Mouse (Mus musculus): Measurements from ENCODE around the gene Miip. TPM values are rescaled to one million over a fixed set of nuclear protein-coding genes. Genes with fewer than 3 reads are reported as not detected.
A peak's percentile ranks its signal among the peaks of the same experiment; 100 is the strongest.

The Miip gene
- polyA plus RNA-seq (2015; fragmentation: Nextera tagmentation; extraction: Ambion mirVana): 45.2 and 51.3 TPM in 2 replicates

DNA sequence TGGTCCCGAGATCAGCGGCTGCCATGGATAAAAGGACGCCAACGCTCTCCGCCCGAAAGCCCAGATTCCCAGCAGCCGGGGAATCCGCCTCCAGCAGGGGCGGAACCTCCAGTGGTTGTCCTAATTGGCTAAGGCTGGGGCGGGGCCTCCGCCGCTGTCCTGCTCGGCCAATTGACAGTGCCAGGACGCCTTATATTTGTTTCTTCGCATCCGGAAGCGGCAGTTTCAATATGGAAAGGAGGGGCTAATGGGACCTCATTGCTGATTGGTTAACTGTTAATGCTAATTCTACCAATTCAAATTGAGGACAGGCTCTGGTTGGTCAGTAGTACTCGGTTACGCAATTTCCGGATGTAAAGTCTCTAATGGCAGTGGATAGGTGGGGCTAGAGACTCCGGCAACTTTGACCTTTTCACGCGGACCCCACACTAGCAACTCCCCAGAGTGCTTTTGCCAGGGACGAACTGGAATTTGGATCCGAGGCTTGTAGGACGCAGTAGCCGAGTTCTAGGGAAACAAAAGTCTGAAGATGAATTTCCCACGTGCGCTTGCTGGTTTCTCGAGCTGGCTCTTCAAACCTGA lies at the start of gene Miip, which contains the start of gene Fv1:
Gene Miip (minus strand): TSS at position 367 of the 582 bp plus-strand sequence.
Gene Fv1 (plus strand): TSS at position 530 of the 582 bp plus-strand sequence.
- H3K4me2 ChIP-seq: peak within 1 kb of the TSS; percentile 74
- H3K4me3 ChIP-seq (replicated peaks): peak within 1 kb of the TSS; percentile 92
- H3K9me3 ChIP-seq (replicated peaks): 0 out of 2 replicates have a peak, but pooled peaks cover 4% of the 10 kb centered on the region
- WGBS: 0% methylated on average over 30 of the region's 30 CpGs
- peak; percentile 98 for ATAC-seq (replicated peaks; ENCODE audit: low FRiP score)
- H3K36me3 ChIP-seq: peaks cover 51% of the 10 kb centered on the region
- H3K4me1 ChIP-seq: peaks cover 23% of the 10 kb centered on the region
- no peaks in the 10 kb centered on the region for H3K27me3 ChIP-seq
- H3K27ac ChIP-seq: peak within 1 kb of the TSS; percentile 91
- peak within 1 kb of the TSS; percentile 87 for H3K9ac ChIP-seq

- 89% methylated on average over 5 of the region's 5 CpGs for WGBS
- no peak overlapping the region for H3K9ac ChIP-seq
These were observed 40.9 kb upstream of the Miip start for GRCm38 (mm10) chr4:147909486-147909885.

DNA sequence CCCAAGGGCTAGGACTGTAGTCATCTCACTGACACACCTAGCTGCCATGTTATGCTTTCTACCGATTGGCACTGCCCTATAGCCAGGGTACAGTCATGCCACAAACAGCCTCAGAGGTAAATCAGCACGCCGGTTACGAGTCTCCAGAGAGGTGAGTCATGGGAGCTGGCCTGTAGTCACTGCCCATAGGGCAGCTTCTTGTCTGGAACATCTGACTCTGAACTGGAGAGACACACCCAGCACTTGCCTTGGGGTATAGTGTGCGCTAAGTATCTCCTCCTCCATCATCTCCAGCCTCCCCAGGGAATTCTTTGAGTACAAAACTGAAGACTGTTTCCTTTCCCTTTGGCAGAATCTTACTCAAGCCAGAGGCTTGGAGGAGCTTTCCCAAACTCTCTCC lies 37.6 kb upstream of the Miip start:
- Histone ChIP-seq H3K4me2 (no peak overlapping the region), H3K27me3 (no peaks in the 10 kb centered on the region), H3K4me3 (replicated peaks) (no peak overlapping the region), H3K27ac (no peak overlapping the region), H3K9ac (no peak overlapping the region), H3K9me3 (replicated peaks) (no peaks in the 10 kb centered on the region), H3K36me3 (peaks cover 30% of the 10 kb centered on the region), H3K4me1 (peaks cover 13% of the 10 kb centered on the region)
- ATAC-seq (replicated peaks; ENCODE audit: low FRiP score): no peak
- 84% methylated on average over 5 of the region's 5 CpGs for whole genome bisulfite sequencing

More at GRCm38 (mm10) chr4:147909486-147909885, 40.9 kb upstream of the Miip start:
- no peak overlapping the region for H3K27ac ChIP-seq
- H3K27me3 ChIP-seq: no peaks in the 10 kb centered on the region
- no peak overlapping the region for H3K4me3 ChIP-seq (replicated peaks)
- H3K4me1 ChIP-seq: peaks cover 5% of the 10 kb centered on the region
- no peak for ATAC-seq (replicated peaks; ENCODE audit: low FRiP score)
- H3K4me2 ChIP-seq: no peak overlapping the region
- peaks cover 31% of the 10 kb centered on the region for H3K36me3 ChIP-seq
- H3K9me3 ChIP-seq (replicated peaks): no peaks in the 10 kb centered on the region

DNA sequence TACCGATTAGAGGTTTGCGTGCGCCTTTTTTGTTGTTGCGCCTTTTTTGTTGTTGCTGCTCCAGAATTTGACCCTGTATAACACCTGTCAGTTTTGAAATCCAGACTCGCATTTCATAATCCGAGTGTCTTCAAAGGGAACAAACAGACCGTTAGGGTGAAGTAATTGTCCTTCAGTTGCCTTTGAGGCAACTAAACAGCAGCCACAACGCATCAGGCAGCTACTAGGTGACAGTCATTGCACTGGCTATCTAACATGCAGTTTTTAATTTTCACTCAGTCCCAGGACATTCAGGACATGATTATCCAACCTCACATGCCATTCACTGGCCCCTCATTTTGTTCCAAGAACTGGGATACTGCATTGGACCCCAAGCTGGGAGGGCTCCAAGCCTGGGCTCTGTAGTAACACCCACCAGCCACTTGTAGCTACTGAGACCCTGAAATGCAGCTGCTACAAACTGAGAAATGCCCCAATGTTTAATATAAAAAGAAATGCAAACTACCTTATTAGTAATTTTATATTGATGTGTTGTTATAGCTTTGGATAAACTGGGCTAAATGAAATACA lies 36.6 kb upstream of the Miip start:
- Histone ChIP-seq H3K9ac (peak overlapping the region; percentile 89; the same call in 1 of the 2 replicates), H3K27me3 (no peaks in the 10 kb centered on the region), H3K4me3 (replicated peaks) (peak overlapping the region; percentile 97), H3K27ac (no peak overlapping the region), H3K9me3 (replicated peaks) (no peaks in the 10 kb centered on the region), H3K4me1 (peaks cover 13% of the 10 kb centered on the region), H3K36me3 (peaks cover 29% of the 10 kb centered on the region), H3K4me2 (peak overlapping the region; percentile 78)
- ATAC-seq (replicated peaks; ENCODE audit: low FRiP score): peak; percentile 19
- 2% methylated on average over 8 of the region's 8 CpGs for WGBS

- Histone ChIP-seq H3K4me2 (peak within 1 kb of the TSS; percentile 78), H3K27me3 (no peaks in the 10 kb centered on the region), H3K4me1 (peaks cover 13% of the 10 kb centered on the region), H3K9me3 (replicated peaks) (no peaks in the 10 kb centered on the region), H3K9ac (peak within 1 kb of the TSS; percentile 89), H3K4me3 (replicated peaks) (peak within 1 kb of the TSS; percentile 97), H3K27ac (peak within 1 kb of the TSS; percentile 86), H3K36me3 (peaks cover 31% of the 10 kb centered on the region)
- peak; percentile 94 for ATAC-seq (replicated peaks; ENCODE audit: low FRiP score)
- WGBS: 1% methylated on average over 54 of the region's 59 CpGs
These were observed 35.9 kb upstream of the Miip start, which contains the start of gene Mfn2 for GRCm38 (mm10) chr4:147904313-147905089. Gene Mfn2 (minus strand): TSS chr4:147904704.

- Histone ChIP-seq H3K4me2 (peak overlapping the region; percentile 78), H3K27ac (no peak overlapping the region), H3K36me3 (peaks cover 40% of the 10 kb centered on the region), H3K9ac (peak overlapping the region; percentile 89), H3K4me3 (replicated peaks) (peak overlapping the region; percentile 97), H3K27me3 (no peaks in the 10 kb centered on the region), H3K9me3 (replicated peaks) (no peaks in the 10 kb centered on the region), H3K4me1 (peaks cover 13% of the 10 kb centered on the region)
- WGBS: 72% methylated on average over 3 of the region's 3 CpGs
- ATAC-seq (replicated peaks; ENCODE audit: low FRiP score): no peak
These were observed 35.0 kb upstream of the Miip start for GRCm38 (mm10) chr4:147903601-147904000.

DNA sequence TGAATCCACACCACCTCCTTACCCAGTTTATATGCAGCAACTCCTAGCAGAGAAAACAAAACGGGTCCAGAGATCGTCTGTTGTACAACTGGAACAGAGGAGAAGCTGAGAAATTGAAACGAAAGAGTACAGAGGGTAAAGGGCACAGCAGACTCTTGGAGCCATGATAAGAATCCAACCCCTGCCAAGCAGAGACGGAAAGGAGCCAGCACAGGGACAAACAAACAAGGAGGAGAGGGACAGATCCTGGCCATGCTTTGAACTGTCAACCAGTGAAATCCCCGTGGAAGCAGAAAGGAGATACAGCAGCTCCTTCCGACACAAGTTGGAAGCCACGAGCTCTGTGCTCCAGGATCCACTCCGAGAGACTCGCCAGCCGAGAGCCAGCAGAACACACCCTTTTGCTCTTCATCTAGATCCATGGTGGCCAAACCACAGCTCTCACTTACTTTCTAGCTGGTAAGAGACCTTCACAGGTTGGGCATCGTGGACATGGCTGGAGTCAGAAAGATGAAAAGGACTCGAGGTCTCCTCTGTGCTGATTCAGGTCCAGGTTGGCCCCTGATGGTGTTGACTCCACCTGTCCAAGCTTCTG lies 34.4 kb upstream of the Miip start:
- Histone ChIP-seq H3K4me2 (no peak overlapping the region), H3K4me3 (replicated peaks) (no peak overlapping the region)
- ATAC-seq (replicated peaks; ENCODE audit: low FRiP score): no peak

DNA sequence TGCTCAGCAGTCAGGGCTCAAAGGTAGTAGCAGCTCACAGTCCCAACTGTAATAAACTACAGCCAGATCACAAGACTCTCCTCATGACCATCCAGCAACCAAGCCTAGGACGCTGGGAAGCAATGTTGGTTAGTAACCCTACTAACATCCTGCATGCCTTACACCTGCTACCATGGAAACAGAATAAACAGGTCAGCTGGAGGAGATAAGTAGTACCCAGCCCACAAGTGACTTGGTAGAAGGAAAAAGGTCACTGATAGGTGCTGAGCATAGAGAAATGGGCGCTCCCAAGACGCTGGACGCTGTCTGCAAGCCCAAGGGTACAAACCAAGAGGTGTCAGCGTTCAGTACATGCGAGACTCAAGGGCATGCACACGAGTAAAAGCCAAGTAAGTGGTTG lies 31.8 kb upstream of the Miip start:
- Histone ChIP-seq H3K4me3 (replicated peaks) (no peak overlapping the region), H3K4me2 (no peak overlapping the region), H3K9ac (no peak overlapping the region), H3K4me1 (peaks cover 13% of the 10 kb centered on the region), H3K27ac (no peak overlapping the region), H3K36me3 (peaks cover 71% of the 10 kb centered on the region), H3K9me3 (replicated peaks) (no peaks in the 10 kb centered on the region), H3K27me3 (no peaks in the 10 kb centered on the region)
- 90% methylated on average over 7 of the region's 7 CpGs for WGBS
- no peak for ATAC-seq (replicated peaks; ENCODE audit: low FRiP score)

More for the DNA sequence above, 34.4 kb upstream of the Miip start:
- Histone ChIP-seq H3K9me3 (replicated peaks) (no peaks in the 10 kb centered on the region), H3K27me3 (no peaks in the 10 kb centered on the region), H3K9ac (no peak overlapping the region), H3K36me3 (peaks cover 46% of the 10 kb centered on the region), H3K27ac (no peak overlapping the region), H3K4me1 (peaks cover 13% of the 10 kb centered on the region)
- 91% methylated on average over 12 of the region's 12 CpGs for WGBS

DNA sequence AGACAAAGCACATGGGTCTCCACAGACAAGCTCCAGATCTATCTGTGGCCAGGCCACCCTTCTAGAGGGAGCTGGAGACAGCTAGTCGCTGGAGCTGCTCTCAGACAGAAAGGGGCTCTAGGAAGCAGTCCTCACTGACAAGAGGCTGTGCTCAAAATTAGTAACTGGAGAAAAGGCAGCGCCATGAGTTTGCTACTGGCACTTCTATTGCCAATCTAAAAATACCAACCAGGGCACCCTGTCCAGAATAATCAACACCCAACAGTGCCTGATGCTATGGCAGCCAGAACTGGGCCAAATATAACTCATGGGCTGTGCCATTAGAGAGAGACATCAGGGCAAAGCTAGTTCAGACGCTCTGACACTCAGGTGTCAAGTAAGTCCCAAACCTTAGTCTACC lies 28.7 kb upstream of the Miip start:
- no peaks in the 10 kb centered on the region for H3K9me3 ChIP-seq (replicated peaks)
- 84% methylated on average over 3 of the region's 3 CpGs for WGBS
- no peak overlapping the region for H3K4me2 ChIP-seq
- no peak overlapping the region for H3K27ac ChIP-seq
- no peak overlapping the region for H3K4me3 ChIP-seq (replicated peaks)
- H3K9ac ChIP-seq: no peak overlapping the region
- no peaks in the 10 kb centered on the region for H3K4me1 ChIP-seq
- no peaks in the 10 kb centered on the region for H3K27me3 ChIP-seq
- peaks cover 91% of the 10 kb centered on the region for H3K36me3 ChIP-seq
- ATAC-seq (replicated peaks; ENCODE audit: low FRiP score): no peak

- H3K27ac ChIP-seq: no peak overlapping the region
- no peak for ATAC-seq (replicated peaks; ENCODE audit: low FRiP score)
- H3K27me3 ChIP-seq: no peaks in the 10 kb centered on the region
These were observed 27.8 kb upstream of the Miip start for GRCm38 (mm10) chr4:147896411-147896810.

GRCm38 (mm10) chr4:147895815-147896330 lies 27.3 kb upstream of the Miip start:
- Histone ChIP-seq H3K4me1 (no peaks in the 10 kb centered on the region), H3K27ac (no peak overlapping the region), H3K27me3 (no peaks in the 10 kb centered on the region), H3K9me3 (replicated peaks) (no peaks in the 10 kb centered on the region), H3K36me3 (peaks cover 97% of the 10 kb centered on the region), H3K4me3 (replicated peaks) (no peak overlapping the region), H3K4me2 (no peak overlapping the region), H3K9ac (no peak overlapping the region)
- WGBS: 92% methylated on average over 4 of the region's 4 CpGs
- ATAC-seq (replicated peaks; ENCODE audit: low FRiP score): no peak

More at GRCm38 (mm10) chr4:147896411-147896810, 27.8 kb upstream of the Miip start:
- peaks cover 91% of the 10 kb centered on the region for H3K36me3 ChIP-seq
- no peaks in the 10 kb centered on the region for H3K4me1 ChIP-seq
- no peak overlapping the region for H3K4me3 ChIP-seq (replicated peaks)
- no peak overlapping the region for H3K4me2 ChIP-seq
- H3K9me3 ChIP-seq (replicated peaks): no peaks in the 10 kb centered on the region
- 68% methylated on average over 1 of the region's 1 CpGs for WGBS
- H3K9ac ChIP-seq: no peak overlapping the region
